ENCODE assay signal across 8 mouse cellular contexts in genomic region chr7:100932481-100933007, GRCm38 (mm10). TPM values are rescaled to one million over a fixed set of nuclear protein-coding genes. Genes with fewer than 3 reads are reported as not detected.
DNase-seq lines count a peak whose midpoint lies in the region; ATAC-seq and TF ChIP-seq lines count a peak whose summit lies in the region.

No protein-coding gene starts in this region.

- peaks cover 24% of the 10 kb centered on the region for H3K4me1 ChIP-seq in embryonic facial prominence, embryonic 11.5 days (ENCODE audit: control insufficient read depth, insufficient read depth, low read length)
- H3K4me1 ChIP-seq in liver, embryonic 11.5 days (replicated peaks; ENCODE audit: control insufficient read depth, insufficient read depth, low read length) = peaks cover 39% of the 10 kb centered on the region

- peak overlapping the region; percentile 83 for H3K4me2 ChIP-seq in embryonic facial prominence, embryonic 11.5 days (ENCODE audit: low read depth, low read length)
- peak overlapping the region; percentile 93 for H3K4me2 ChIP-seq in liver, embryonic 11.5 days
- peak overlapping the region; percentile 95 for H3K4me2 ChIP-seq in myocyte (ENCODE audit: low read depth)

- H3K27me3 ChIP-seq in embryonic facial prominence, embryonic 11.5 days (ENCODE audit: control insufficient read depth, insufficient read depth, low read length) = no peaks in the 10 kb centered on the region
- peaks cover 48% of the 10 kb centered on the region for H3K27me3 ChIP-seq in liver, embryonic 11.5 days (replicated peaks; ENCODE audit: control insufficient read depth, insufficient read depth, low read length)
- H3K27me3 ChIP-seq in myocyte (ENCODE audit: control insufficient read depth, insufficient read depth, insufficient read length) = no peaks in the 10 kb centered on the region

- H3K79me2 ChIP-seq in myocyte (ENCODE audit: control insufficient read depth, insufficient read depth) = peaks cover 33% of the 10 kb centered on the region

- H3K9ac ChIP-seq in embryonic facial prominence, embryonic 11.5 days (replicated peaks; ENCODE audit: low read length) = peak overlapping the region; percentile 97
- H3K9ac ChIP-seq in liver, embryonic 11.5 days (ENCODE audit: low read depth, low read length) = peak overlapping the region; percentile 76

- peak overlapping the region; percentile 87 for H3K4me3 ChIP-seq in embryonic facial prominence, embryonic 11.5 days (ENCODE audit: low read depth, low read length)
- peak overlapping the region; percentile 65 for H3K4me3 ChIP-seq in liver, embryonic 11.5 days (ENCODE audit: low read depth, low read length)
- peak overlapping the region; percentile 75 for H3K4me3 ChIP-seq in myocyte

- under 1% methylated on average over 27 of the region's 27 CpGs for WGBS in embryonic facial prominence, embryonic 11.5 days
- 0% methylated on average over 27 of the region's 27 CpGs for WGBS in liver, embryonic 11.5 days

- peak; percentile 47 for TF ChIP-seq POLR2A in myocyte (IDR thresholded peaks at IDR 0.05; ENCODE audit: insufficient read length, low read depth)

- no peaks in the 10 kb centered on the region for H3K36me3 ChIP-seq in embryonic facial prominence, embryonic 11.5 days (replicated peaks; ENCODE audit: control insufficient read depth, insufficient read depth, low read depth, low read length)
- H3K36me3 ChIP-seq in liver, embryonic 11.5 days (ENCODE audit: control insufficient read depth, insufficient read depth, low read length) = no peaks in the 10 kb centered on the region
- no peaks in the 10 kb centered on the region for H3K36me3 ChIP-seq in myocyte (ENCODE audit: control insufficient read depth, insufficient read depth)

- H3K9me3 ChIP-seq in embryonic facial prominence, embryonic 11.5 days (replicated peaks; ENCODE audit: control insufficient read depth, low read length) = no peaks in the 10 kb centered on the region
- no peaks in the 10 kb centered on the region for H3K9me3 ChIP-seq in liver, embryonic 11.5 days (ENCODE audit: control insufficient read depth, low read length)

- DNase-seq in cerebellum, adult 18-20 months = peak; percentile 46 to 51
- no peak for DNase-seq in cerebellum, adult 11-12 months
- peak; percentile 97 for DNase-seq in embryonic facial prominence, embryonic 11.5 days (ENCODE audit: low spot score)
- peak; percentile 84 for DNase-seq in heart, adult 8-10 months (ENCODE audit: low spot score)
- DNase-seq in kidney, adult 8-10 months = peak; percentile 91 to 95
- DNase-seq in liver, embryonic 11.5 days (ENCODE audit: low spot score) = peak; percentile 89
- peak; percentile 74 to 85 for DNase-seq in spleen, postnatal 4 days (ENCODE audit: low spot score in 2 of 2)

- ATAC-seq in embryonic facial prominence, embryonic 11.5 days (replicated peaks; ENCODE audit: insufficient number of reproducible peaks, low FRiP score, low TSS enrichment, low read depth) = peak; percentile 90
- ATAC-seq in liver, embryonic 11.5 days (replicated peaks; ENCODE audit: low FRiP score) = peak; percentile 78

- H3ac ChIP-seq in myocyte (ENCODE audit: control insufficient read depth, insufficient read length) = peak overlapping the region; percentile 94

- peak overlapping the region; percentile 99 for H3K27ac ChIP-seq in embryonic facial prominence, embryonic 11.5 days (replicated peaks; ENCODE audit: low read depth, low read length)
- H3K27ac ChIP-seq in liver, embryonic 11.5 days (ENCODE audit: low read depth, low read length) = peak overlapping the region; percentile 96

TF ChIP-seq in myocyte, 11 proteins besides CTCF, POLR2A, EP300 and RAD21:
- TF ChIP-seq MYOG (IDR thresholded peaks at IDR 0.05; ENCODE audit: control insufficient read depth in 1 of 3, insufficient read depth in 1 of 3, insufficient read length in 2 of 3, low read depth in 2 of 3) (no peak), TCF12 (IDR thresholded peaks at IDR 0.05; ENCODE audit: insufficient read depth, poor library complexity, severe bottlenecking) (no peak), TCF3 (IDR thresholded peaks at IDR 0.05; ENCODE audit: insufficient read length, low read depth) (no peak), SRF (IDR thresholded peaks at IDR 0.05; ENCODE audit: control insufficient read depth, insufficient read length, low read depth) (peak; percentile 15), CEBPB (IDR thresholded peaks at IDR 0.05; ENCODE audit: insufficient read depth, poor library complexity, severe bottlenecking) (no peak), REST (IDR thresholded peaks at IDR 0.05; ENCODE audit: insufficient read depth, insufficient read length) (no peak), POLR2AphosphoS2 (IDR thresholded peaks at IDR 0.05; ENCODE audit: insufficient read length, low read depth) (peak; percentile 84), USF1 (IDR thresholded peaks at IDR 0.05; ENCODE audit: low read depth) (no peak), MYOD1 (IDR thresholded peaks at IDR 0.05; ENCODE audit: control insufficient read depth in 1 of 3, insufficient read length in 2 of 3, low read depth in 2 of 3) (no peak), MAX (IDR thresholded peaks at IDR 0.05; ENCODE audit: low read depth) (no peak), E2F4 (IDR thresholded peaks at IDR 0.05; ENCODE audit: insufficient read depth) (no peak)

RNA-seq across cellular contexts. Expression of gene Arhgef17, which starts 0.6 kb away (rescaled TPM):
- 8.1 and 10.0 TPM in 2 replicates for polyA plus RNA-seq in embryonic facial prominence, embryonic 11.5 days (2014; fragmentation: Nextera tagmentation; extraction: Ambion mirVana)
- total RNA-seq in heart, adult 8-10 months (2022) = 10 to 100 TPM; 25.0 to 36.6 (median 28.1) TPM
- polyA plus RNA-seq in liver, embryonic 11.5 days (2014; fragmentation: Nextera tagmentation; extraction: Ambion mirVana) = 4.5 and 5.4 TPM in 2 replicates
- polyA plus RNA-seq in myocyte (2012; fragmentation: generic; extraction: Trizol) = 24.7 TPM

RNA-seq across cellular contexts. Expression of gene P2ry6, which starts 41.9 kb away (rescaled TPM):
- polyA plus RNA-seq in embryonic facial prominence, embryonic 11.5 days (2014; fragmentation: Nextera tagmentation; extraction: Ambion mirVana) = 1.8 and 1.9 TPM in 2 replicates
- total RNA-seq in heart, adult 8-10 months (2022) = 1 to 10 TPM; 2.7 to 4.0 (median 3.3) TPM
- polyA plus RNA-seq in liver, embryonic 11.5 days (2014; fragmentation: Nextera tagmentation; extraction: Ambion mirVana) = 4.1 and 4.3 TPM in 2 replicates
- polyA plus RNA-seq in myocyte (2012; fragmentation: generic; extraction: Trizol) = 0.13 TPM
